Mouse (Mus musculus) gastrocnemius, postnatal 10 days (tissue): ENCODE data around the gene Etv4. TPM values are rescaled to one million over a fixed set of nuclear protein-coding genes. Genes with fewer than 3 reads are reported as not detected.

Source experiments
- total RNA-seq, 2 experiments: library from RNA; stranded (reverse); gene quantifications; 2 replicates each; pipeline ENCODE4 v1.2.3; 2021

The Etv4 gene
- total RNA-seq, 2 experiments from 2014 or later, result 5.6 to 6.8 TPM

Other genes starting within 250 kb of the Etv4 start
- 1 to 10 TPM; 1.9 to 4.6 TPM for gene Brca1, start 233.4 kb downstream of the Etv4 start, total RNA-seq
- gene Nbr1, start 233.2 kb downstream of the Etv4 start, total RNA-seq, result 10 to 100 TPM; 73.1 to 81.8 TPM
- gene Tmem106a, start 203.1 kb downstream of the Etv4 start, total RNA-seq, result 1 to 10 TPM; 2.4 to 2.9 TPM
- not detected for gene Gm11634, start 186.1 kb downstream of the Etv4 start, total RNA-seq
- 10 to 100 TPM; 18.0 to 20.9 TPM for gene Rdm1, start 158.2 kb downstream of the Etv4 start, total RNA-seq
- 10 to 100 TPM in 1 of 2 experiments, 1 to 10 TPM in 1; 7.1 to 10.7 TPM for gene Arl4d, start 119.8 kb downstream of the Etv4 start, total RNA-seq
- 10 to 100 TPM; 13.7 to 17.6 TPM for gene Dhx8, start 52.5 kb downstream of the Etv4 start, total RNA-seq
- gene Meox1, start 109.0 kb upstream of the Etv4 start, total RNA-seq, result 10 to 100 TPM; 11.7 to 12.3 TPM
- gene Sost, start 181.6 kb upstream of the Etv4 start, total RNA-seq, result under 1 TPM in 1 of 2 experiments, not detected in 1; 0.41 TPM
- gene Cfap97d1, start 198.9 kb upstream of the Etv4 start, total RNA-seq, result not detected
- gene Dusp3, start 201.6 kb upstream of the Etv4 start, total RNA-seq, result 100 to 1,000 TPM; 122 to 136 TPM
- gene Mpp3, start 243.1 kb upstream of the Etv4 start, total RNA-seq, result 10 to 100 TPM; 76.8 to 83.7 TPM